Mouse (Mus musculus) embryo, embryonic 10 days (tissue): ENCODE measurements around the gene Tmem131.
A peak's percentile ranks its signal among the peaks of the same experiment; 100 is the strongest.

Source experiments
- DNase-seq: peaks from one replicate; pipeline ENCODE4 v3.0.0-alpha.2; 2015; ENCODE audit warnings: low spot score

The Tmem131 gene

DNA sequence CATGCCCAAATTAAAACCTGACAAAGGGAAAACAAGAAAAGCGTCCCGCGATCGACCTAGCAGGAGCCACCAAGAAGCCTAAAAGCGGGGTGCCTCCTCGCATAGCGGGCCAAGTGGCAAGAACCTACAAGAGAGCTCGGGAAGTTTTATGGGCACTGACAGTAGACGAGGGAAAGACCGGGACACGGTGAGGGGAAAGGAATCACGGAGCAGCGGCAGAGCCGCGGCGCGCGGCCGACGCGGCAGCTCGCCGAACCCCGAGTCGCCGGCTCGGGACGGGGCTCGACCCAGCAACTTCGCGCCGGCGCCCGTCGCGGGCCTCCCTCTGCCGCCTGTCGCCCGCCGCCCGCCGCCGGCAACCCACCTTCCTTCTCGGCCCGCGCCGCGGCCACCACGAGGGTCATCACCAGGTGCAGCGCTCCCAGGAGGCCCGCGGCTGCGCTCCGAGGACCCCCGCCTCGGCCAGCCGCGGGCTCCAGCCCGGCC, 4.6 kb downstream of the Tmem131 start:
- peak; percentile 35 for DNase-seq

DNA sequence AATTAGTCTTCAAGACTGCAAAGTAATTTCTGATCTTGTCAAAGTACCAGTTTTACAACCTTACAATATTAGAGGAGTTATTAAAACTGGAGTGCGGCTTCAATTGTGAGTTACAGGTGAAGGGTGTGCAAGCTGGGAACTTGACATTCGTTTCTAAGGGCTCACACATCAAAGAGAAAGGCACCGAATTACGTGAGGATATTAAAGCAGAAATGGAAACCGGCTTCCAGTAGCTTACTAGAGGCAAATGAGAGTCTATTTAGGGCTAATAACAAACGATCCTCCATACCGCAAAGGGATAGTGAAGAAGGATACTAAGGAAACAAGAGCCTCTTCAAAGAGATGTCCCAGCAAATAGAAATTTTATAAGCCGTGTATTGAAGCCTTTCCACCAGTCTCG, 5.1 kb downstream of the Tmem131 start:
- peak; percentile 22 for DNase-seq

DNA sequence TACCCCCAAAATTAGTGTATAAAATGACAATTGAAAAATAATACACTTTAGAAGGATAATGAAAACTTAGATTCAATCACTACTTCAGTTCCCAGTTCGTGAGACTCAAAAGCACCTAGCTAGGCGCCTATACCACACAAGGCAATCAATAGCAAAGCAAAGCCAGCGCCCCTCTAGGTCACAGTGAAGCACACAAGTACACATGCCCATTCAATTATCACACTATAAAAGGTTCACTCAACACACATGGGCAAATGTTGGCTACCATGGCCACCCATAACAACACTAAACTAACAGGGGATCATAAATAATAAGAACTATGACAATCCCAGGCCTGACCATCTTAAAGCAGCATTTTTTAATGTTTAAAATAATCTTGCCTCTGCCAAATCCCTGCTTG, 5.8 kb downstream of the Tmem131 start:
- peak; percentile 44 for DNase-seq

DNA sequence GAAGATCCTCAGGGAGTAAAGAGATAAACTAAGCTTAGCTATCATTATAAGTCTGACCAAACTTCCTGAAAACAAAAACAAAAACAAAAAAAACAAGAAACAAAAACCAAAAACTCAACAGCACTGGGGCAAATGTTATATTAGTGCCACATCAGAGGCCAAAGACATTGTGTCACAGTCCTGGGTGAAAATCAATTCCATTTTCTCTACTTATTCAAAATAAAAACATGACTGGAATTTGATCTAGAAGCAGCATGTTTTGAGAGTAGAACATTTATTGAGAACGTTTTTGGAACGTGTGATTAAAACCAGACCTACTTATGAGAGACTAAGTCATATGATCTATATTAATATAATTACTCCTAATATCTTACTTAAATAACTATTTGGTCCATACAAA, 6.5 kb downstream of the Tmem131 start:
- no peak for DNase-seq

DNA sequence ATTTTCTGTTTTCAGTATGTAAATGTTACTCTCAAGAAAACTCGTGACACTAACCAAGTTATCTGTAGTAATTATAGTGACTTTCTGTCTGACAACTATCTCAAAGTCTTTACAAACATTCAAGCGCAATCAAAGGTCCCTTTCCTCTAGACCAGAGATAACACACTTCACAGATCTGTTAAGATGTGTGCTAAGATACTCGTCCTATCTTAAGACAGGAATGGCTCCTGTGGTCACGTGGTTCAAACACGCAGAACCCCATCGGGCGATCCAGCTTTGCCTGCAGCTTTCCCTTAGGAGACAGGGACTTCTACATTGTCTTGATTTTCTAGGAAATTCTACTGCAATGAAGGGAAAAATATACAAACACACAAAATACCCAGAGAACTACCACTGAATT, 6.9 kb downstream of the Tmem131 start:
- DNase-seq, result no peak

DNA sequence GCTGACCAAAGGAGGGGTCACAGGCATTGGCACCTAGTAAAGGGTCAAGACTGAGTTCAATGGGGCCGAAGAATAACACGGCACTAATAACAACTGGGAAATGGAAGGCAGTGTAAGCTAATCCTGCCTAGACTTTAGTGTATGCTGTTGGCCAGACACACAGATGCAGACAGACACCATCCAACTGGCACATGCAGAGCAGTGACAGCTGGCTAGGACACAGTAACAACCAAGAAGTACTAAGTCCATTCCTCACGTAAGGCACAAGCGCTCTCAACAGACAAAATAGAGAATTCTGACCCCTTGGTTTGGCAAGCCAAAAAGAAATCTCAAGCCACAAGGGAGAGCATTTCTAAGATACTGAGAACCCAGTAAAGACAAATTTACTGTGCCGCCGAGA, 8.7 kb downstream of the Tmem131 start:
- DNase-seq, result no peak

DNA sequence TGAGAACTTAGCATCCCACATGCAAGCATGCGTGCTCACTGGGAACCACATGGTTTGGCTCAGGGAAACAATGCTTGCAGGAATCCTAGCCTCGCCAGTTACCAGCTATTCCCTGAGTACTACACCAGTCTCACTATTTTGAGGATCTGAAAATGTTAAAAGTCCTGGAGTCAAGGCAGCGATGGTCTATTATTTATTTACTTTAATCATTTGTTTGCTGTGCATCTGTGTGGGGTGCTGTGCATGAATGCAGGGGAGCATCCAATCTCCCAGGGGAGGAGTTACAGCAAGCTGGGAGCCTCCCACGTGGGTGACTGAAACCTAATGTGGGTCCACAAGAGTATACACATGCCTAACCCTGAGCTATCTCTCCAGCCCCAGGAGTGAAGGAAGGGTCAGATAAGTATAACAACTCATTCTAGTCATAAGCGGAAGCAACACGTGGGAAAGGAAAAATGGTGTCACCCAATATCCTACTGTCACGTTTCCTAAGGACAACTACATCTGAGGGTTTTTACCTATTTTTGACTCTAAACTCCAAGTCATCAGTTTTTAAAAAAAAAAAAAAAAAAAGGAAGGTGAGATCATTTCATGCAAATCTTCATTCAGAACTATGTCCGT, 9.4 kb downstream of the Tmem131 start:
- no peak for DNase-seq

DNA sequence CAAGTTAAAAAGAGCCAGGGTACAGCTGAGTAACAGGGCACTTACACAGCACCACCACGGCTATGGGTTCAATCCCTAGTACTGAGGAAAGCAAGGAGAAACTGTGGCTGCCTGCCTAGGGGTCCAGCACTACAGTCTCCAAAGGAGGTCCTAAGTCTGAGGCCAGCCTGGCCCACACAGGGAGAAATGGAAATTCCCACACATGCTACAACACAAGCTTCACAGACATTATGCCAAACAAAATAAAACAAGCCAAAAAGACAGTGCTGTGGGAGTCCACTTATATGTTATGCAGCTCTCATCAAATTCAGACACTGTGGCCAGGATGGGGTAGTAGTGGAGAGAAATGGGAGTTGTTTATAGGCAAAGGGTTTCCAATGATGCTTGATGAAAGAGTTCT, 11.2 kb downstream of the Tmem131 start:
- no peak for DNase-seq

DNA sequence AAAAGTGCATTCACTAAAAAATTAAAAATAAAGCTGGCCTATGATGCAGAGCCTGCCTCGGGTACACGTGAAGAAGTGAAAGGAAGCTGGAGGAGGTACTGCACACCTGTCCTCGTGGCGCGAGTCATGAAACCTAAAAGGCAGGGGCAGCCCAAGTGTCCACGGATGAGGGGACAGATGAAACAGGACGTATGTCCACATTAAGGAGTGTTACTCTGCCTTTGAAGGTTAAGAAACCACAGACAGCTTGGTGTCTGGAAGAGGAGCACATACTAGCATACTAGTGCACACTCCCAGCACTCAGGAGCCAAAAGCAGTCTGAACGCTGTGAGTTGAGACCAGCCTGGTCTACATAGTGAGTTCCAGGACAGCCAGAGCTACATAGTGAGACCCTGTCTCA, 12.6 kb downstream of the Tmem131 start:
- DNase-seq, result no peak

DNA sequence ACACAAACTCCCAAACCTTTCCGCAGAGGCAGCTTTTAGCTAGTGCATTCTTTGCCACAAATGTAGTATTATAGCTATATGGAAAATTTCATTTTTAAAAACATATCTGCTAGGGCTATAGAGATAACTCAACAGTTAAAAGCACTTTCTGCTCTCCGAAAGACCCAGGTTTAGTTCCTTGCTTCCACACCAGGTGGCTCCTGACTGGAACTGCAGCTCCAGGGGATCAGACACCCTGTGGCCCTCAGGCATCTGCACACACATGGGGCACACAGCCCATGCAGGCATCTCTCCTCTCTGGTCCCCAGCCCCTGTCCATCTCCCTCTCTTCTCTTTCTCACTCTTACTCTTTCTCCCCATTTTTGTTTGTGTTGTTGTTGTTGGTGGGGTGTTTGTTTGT, 13.5 kb downstream of the Tmem131 start:
- DNase-seq, result no peak

DNA sequence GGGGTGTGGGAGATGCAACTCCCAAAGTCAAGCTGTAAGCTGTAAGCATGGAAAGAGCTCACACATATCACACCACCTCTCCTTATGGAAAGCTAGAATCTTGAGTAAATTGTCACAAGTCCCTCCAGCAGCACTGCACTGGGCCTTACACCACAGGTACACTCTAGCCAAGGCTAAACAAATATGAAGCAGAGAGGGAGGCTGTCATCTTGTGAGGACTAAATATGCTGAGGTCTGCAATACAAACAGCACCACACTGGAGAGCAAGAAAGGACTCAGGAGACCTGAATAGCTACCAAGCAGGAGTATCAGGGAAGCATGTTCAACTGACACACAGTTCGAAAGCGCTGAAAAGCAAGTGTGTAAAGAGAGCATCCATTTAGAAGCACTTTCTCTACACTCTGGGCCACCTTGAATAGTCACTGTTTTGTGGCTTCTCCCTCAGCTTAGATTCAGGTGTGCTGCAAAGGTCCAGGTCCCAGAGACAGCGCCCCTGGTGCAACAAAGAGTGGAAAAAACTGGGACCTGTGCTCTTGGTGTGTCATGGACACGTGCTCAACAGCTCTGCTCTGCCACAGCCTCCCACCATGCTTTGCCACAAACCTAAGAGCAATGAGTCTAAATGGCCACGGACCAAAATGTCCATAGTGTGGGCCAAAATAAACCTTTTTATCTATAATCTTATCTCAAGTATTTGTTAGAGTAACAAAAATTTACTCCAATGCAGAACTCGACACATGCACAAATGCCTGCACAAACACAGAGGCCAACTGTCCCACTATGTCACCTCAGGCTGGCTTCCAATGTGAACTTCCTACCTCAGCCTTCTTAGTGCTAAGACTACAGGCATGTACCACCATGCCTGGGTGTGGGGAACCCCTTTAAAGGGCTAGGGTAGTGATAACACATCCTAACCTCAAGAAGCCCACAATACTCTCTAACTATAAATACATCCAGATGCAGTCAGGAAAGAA, 14.8 kb downstream of the Tmem131 start:
- DNase-seq, result no peak

DNA sequence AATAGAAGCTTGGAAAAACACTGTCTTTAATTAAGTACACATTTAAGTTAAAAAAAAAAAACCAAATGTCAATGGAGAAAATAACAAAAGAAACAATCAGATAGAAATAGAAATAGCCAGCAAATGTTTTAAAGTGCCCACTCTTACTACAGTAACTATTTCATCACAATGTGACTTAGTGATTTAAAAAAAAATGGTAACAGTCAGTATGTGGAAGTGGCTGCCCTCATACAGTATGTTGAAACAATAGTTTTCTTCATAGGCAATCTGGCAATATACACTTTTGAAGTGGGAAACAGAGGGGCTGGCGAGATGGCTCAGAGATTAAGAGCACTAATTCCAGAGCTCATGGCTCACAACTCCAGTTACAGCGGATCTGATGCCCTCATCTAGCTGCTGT, 15.9 kb downstream of the Tmem131 start:
- DNase-seq, result no peak

DNA sequence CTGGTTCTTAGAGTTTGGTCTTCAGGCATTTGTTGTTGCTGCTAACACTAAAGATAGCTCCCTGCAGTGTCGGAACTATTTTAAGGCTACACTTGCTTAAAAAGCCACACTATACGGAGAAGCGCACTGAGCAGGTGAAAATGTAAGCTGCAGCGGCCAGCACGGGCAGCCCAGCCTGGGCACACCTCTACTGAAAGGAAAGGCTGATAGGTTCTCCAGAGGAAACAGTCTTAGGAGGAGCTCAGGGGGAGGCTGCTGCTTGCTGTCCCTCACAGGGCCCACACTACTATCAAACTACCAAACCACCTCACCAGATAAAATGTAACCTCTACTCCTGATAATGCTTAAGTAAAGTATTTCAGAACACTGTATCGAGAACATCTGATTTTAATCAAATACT, 16.7 kb downstream of the Tmem131 start:
- no peak for DNase-seq

DNA sequence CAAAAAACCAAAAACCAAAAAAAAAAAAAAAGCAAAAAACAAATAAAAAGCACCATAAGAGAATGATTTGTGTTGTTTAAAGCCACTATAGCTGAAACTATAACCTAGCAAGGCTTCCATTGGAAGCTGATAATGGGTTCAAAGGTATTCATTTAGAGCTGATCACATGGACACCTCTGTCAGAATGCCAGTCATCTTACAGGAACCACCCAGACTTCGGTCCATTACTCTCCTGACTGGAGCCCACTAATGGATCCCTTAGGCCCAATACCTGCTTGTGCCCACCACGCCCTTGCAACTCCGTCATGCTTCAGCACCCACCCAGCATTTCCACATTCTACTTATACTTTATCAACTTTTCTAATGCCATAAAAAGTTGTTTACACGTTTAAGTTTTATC, 17.2 kb downstream of the Tmem131 start:
- DNase-seq, result no peak

DNA sequence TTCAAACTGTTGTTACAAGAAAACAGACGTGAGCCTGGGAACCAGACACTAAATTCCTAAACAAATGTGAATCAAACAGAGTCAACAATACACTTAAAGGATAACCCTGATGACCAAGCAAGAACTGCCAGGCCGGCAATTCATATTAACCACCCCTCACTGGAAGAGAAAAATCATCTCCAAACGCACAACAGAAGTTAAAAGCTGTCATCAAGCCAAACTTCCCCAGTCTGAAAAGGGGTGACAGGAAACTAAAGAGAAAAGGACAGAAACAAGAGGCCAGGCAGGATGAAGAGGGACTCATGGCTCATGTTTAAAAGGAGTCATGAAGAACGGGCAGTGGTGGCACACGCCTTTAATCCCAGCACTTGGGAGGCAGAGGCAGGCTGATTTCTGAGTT, 17.7 kb downstream of the Tmem131 start:
- DNase-seq, result no peak

DNA sequence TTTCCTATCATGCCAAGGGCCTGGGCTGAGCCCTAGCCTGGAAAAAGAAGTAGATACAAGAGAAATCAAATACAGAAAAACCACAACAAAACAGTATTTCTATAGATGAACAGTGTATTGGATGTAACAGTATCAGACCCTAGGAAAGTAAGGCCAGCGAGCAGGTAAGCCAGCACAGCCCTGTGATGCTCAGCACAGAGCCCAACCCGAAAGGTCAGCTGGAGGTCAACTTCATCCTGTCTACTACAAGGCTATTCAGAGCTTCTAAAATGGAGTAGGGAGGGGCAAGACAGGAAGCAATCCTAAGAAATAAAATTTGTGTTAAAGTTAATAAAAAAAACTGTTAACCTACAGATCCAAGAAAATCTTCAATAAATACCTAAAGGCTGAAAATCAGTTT, 18.6 kb downstream of the Tmem131 start:
- peak; percentile 51 for DNase-seq

DNA sequence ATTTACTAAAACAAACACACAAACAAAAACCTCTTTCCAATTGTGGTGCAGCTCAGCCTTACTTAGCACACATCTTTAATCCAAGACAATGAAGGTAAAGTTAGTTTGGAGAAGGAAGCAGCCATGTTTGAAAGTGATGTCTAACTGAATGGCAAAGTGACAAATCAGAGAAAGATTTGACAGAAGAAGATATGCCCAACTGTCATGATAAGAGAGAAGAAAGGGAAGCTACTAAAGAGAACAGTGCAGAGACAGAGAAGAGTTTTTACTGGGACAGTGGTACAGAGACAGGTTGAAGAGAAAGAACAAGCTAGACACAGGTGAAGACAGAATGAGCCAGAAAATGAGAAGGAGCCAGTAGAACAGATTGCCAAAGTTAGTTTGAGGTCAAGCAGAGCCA, 19.6 kb downstream of the Tmem131 start:
- DNase-seq, result no peak

DNA sequence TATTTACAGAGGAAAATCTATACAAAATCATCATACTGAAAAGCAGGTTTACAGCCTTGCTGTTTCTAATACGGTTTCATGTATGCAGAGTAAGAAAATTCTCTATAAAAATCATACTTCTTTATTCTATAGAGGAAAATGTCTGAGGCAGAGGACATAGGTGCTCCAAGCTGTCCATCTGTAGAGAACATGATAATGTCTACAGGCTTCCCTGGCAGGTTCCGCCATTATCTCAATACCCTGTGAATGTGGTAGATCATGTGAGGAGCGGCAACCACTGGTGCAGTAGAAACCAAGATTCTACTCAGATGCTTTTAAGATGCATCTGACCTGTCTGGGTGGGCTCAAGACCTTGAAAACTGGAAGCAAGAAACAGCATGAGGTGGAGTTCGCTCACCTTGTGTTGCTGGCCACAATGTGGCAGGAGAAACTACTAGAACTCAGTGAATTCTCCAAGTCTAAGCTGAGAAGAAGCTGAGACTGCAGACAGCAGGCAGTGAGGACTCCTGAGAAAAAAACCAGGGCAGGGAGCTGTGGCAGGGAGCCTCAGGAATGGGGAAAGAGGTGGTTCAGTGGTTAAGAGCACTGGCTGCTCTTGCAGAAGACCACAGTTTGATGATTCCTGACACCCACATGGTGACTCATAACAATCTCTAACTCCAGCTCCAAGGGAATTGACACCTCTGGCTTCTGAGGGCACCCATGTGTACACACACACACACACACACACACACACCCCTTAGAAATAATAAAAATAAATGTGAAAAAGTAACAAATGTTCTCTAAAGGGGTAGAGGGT, 20.6 kb downstream of the Tmem131 start:
- no peak for DNase-seq

DNA sequence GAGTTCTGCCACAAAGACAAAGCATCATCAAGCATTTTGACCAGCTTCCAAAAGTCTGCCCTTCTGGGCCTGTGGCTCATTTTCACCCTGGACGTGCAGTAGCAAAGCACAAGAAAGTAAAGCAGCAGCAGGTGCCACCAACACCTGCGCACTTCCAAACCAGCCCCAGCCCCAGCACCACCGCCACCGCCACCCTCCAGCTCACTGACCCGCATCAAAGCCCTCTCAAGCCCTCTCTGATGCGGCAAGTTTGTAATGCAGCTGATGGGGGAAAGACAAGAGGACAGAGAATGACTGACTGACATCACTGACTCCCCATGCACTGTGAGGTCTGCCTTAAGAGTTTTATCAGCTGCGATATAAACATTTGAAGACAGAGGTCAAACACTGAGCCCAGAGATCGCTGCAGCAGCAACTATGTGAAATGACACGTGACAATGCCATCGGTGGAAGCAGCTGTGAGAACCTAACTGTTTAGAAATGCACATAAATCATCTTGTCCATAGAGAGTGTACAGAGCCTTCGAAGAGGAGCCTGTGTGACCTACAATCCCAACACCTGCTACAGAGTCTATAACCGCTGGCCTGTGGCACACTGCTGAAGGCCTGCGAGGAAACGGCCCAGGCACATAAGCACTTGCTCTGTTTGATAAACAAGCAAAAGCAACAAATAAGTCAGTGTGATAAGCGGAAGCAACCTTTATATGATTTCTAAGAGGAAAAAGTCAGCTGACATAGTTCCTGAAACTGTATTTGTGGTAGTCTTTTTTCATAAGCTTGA, 21.7 kb downstream of the Tmem131 start:
- no peak for DNase-seq

DNA sequence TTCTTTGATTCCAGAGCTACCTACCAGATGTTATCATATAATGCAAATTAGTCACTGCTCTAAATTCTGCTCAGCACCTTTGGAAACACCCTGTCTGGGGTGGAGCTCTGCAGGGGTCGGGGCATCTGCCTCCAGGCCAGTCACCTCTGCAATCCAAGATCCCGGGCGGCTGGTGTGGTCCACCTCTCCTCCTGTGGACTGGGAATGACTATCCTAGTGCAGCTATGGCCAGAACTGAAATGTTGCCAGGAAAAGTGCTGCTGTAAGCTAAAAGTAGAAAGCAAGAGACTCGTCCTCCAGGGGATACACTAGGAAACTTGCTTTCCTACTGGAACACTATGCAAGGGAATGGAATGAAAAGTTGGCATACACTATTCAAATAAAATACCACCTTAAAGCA, 22.7 kb downstream of the Tmem131 start:
- DNase-seq, result no peak

DNA sequence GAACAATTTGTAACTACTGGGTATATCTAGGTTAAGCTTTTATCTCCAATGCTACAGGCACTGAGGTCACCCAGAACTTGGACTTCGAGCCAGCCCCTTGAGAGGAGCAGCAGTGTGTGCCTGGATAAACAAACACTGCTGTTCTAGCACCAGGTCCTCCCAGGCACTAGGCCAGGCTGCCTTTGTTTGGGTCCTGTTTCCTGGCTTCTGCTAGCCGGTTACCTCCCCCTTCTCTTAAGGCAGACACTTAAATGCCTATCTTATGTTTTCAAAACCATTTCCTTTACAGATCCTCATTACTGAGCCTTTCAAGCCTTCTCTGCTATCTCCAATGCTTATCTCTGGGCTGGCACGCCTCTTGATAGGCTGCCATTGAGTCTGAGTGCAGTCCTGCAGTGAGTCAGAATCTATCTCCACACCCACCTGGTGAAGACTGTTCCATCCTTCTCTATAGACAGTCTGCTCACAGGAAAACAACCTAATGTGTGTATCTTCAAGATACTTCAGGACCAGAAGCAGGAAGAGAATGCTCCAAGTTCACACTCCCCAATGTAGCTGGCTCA, 23.2 kb downstream of the Tmem131 start:
- DNase-seq, result peak; percentile 42
